Mouse (Mus musculus): Measurements from ENCODE around the gene Cox15.

Cox15 gene

DNA sequence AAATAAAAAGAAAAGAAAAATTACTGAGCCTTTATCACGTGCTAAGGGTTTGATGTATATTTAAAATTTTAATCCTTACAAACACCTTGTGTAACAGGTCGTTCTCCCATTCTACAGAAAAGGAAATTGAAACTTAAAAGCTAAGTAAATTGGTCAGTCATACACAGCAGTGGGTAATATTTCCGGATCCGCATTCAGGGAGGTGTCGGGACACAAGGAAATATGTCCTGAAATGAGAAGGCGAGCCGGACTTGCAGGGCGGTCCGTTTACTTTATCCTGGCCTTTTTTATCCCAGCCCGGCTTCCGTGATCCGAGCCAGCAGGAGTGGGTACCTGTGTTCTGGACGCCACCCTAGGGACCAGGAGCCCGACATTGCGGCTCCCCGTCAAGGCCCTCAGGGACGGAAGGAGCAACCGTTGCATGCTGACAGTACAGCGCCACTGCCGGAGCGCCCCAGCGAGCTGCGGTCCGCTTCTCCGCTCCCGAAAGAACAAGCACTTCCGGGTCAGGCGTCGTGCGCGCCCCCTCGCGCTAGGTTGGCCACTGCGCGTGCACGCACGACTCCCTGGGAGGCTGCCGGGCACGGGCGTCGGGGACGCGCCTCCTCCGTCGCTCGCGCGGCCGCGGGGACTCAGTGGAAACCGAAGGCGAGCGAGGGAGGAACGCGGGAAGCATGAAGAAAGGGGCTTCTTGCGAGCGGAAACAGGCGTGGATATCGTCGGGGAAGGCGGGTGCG, at the start of gene Cox15, which contains the start of gene Cutc:
Cox15 (minus strand) TSS at position 512 of the 737 bp plus-strand sequence.
Cutc (plus strand) TSS at position 508 of the 737 bp plus-strand sequence.
- in situ Hi-C loops (cut with MboI; ENCODE audit: low sequenced_read_pairs) = no loop called here

DNA sequence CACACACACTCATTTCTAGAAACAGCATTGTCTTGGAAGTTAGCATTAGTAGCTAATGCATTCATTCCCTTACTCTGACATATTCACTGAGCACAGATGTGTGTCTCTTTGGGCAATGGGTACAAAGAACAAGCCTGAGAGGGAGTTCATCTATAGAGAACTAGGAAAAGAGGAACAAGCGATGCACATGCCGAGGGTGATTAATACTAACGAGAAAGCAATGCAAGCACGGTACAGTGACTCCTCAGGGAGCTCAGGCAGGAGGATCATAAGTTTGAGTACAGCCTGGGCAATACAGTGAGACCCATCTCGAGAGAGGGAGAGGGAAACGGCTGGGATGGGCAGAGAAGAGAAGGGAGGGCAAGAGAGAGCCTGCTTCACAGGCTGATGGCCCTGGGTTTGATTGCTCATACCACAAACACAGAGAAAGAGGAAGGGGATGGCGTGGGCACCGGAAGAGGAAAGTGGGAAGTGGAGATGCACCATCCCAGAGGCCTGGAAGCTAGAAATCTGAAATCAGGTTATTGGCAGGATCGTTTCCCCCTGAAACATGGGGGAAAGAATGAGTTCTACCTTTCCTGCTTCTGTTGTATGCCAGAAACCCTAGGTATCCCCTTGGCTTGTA, 48.7 kb upstream of the Cox15 start:
- in situ Hi-C loops (cut with MboI; ENCODE audit: low sequenced_read_pairs) = no loop called here

DNA sequence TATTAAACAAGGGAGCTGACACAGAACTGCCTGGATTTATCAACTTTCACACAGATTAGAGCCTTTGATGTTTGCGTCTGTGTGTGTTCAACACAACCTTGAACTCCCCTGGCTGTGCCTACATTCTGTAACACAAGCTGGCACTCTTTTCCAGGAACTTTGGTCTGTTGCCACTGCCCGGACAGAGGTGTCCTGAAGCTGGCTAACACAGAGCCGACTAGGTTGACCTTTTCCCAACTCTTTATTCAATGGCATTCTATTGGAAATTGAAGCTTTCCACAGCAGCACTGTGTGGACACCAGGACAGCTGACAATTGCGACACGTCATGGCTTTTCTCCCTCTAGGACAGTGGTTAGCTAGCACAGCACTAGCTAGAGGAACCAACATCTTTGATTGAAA, 44.4 kb upstream of the Cox15 start:
- in situ Hi-C loops (cut with MboI; ENCODE audit: low sequenced_read_pairs) = no loop called here

DNA sequence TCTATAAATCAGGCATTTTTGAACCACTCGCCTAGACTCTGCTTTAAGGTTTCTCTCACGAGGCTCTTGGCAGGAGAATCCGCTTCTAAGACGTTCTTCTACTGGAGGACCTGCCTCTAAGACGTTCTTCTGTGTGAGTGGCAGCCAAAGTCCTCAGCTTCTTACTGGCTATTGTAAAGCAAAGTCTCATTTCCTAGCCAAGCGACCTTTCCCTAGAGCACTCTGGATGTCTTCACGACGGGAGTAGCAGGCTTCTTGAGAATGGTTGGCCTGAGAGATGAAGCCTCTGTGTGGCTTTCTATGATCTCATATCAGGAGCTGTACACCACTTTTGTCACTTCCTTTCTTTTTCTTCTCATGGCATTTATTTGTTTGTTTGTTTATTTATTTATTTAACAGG, 42.7 kb upstream of the Cox15 start:
- in situ Hi-C loops (cut with MboI; ENCODE audit: low sequenced_read_pairs) = no loop called here

DNA sequence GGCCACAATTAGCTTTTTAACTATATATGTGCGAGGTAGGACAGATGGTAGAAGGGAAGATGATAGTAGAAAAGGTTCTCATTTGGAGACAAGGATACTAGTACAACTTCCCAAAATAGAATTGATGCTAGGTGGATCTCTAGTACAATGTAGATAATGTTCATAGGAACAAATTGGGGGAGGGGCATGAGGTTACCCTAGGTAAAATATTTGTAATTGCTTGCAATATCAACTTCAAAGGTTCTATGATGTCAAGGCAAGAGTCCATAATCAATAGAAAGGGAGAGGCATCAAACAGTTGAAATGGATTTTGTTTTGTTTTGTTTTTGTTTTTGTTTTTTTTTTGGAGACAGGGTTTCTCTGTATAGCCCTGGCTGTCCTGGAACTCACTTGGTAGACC, 41.2 kb upstream of the Cox15 start:
- in situ Hi-C loops (cut with MboI; ENCODE audit: low sequenced_read_pairs) = no loop called here

DNA sequence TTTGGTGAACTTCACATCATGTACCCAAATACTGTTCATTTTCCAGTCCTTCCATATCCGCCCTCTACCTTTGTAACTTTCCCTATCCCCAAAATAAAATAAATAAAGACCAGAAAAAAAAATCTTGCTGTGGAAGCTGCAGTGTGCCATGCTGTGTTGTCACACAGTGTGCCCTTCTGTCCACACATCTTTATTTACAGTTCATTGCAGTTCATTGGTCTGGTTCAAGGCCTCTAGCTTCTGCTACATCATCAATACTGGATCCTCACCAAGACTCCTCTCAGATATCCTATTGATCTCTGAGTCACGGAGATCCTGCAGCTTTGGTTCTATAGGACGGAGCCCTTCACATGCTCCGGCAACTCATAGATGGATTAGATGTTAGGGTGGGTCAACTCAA, 39.7 kb upstream of the Cox15 start:
- in situ Hi-C loops (cut with MboI; ENCODE audit: low sequenced_read_pairs) = no loop called here

DNA sequence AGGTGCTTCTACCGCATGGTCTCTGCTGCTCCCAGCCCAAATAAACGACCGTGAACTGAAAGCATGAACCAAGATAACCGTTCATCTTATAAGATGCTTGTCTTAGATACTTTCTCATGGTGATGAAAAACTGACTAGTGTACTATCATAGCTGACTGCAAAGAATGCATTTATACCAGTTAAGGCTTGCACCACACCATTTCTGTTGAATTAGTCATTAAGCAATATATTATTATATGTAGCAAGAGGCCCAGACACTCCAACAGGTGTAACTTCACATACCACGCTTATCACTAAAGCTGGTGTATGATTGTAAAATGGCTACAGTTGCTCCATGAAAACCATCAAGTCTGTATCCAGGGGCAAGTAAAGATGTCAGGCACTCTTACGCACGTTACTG, 37.0 kb upstream of the Cox15 start:
- in situ Hi-C loops (cut with MboI; ENCODE audit: low sequenced_read_pairs) = no loop called here

DNA sequence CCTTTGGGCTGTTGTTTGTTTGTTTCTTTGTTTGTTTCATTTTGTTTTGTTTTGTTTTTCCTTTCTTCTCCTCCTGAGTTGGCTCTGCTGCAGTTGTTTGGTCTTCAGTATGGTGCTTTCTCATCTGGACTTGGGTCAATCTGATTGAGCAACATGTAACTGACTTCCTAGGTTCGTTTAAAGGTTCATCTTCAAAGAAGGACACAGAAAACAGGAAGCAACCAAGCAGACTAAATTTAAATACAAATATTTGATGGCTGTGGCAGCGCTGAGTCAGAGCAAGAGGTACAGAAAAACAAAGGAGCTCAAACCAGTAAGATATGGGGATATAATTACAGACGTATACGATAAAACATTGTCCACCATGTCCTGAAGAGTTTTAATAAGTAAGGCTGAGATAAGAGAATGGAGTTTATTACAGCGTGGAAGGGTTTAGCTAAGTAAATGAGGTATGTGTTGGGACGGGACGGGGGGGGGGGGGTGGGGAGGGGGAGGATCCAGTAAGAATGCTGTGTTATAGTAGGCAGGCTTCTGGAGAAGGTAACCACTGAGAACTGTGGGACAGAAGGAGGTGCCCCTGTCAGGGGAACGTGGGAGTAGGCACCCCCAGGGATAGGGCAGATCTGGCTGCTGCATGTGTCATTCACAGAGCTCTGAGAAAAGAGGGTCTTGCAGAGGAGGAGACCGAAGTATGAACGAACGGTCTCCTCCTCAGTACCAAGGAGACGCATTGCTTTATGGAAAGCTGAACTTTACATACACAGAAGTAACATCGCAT, 33.6 kb upstream of the Cox15 start:
- in situ Hi-C loops (cut with MboI; ENCODE audit: low sequenced_read_pairs) = no loop called here

DNA sequence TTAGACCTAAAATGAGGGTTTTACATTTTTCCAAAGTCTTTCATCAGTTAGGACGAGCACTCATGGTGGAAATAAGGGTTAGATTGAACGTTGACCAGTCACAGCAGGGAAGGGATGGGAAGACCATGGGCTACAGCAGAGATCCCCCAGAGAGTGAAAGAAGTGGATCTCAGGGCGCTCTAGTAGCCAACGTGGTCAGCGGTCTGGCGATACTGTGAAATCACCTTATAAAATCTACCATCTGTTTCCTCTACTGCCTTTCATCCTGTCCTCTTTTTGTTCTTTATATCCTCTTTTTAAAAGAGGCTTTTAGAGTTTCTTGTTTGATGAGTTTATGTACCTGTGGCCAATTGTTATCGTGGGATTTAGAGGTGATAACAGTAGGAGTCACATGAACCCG, 32.0 kb upstream of the Cox15 start:
- in situ Hi-C loops (cut with MboI; ENCODE audit: low sequenced_read_pairs) = no loop called here

DNA sequence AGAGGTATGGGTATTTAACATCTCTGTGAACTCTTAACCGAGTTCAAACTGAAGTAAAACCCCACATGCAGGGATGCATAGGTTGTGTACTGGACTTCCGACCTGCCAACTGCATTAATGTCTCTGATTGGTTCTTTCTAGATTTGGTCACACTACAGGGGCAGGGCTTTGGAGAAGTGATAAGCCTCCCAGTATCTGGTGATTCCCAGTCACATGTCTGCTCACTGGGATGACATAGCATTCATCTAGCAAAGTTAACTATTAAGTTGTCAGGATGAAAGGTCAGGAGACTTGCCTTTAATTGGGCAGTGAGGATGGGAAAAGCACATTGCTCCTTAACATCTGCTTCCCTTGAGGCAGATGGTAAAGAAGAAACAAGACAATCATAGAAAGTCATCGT, 29.2 kb upstream of the Cox15 start, which contains the start of gene Abcc2:
Abcc2 (plus strand) TSS at position 213 of the 400 bp plus-strand sequence.
- in situ Hi-C loops (cut with MboI; ENCODE audit: low sequenced_read_pairs) = no loop called here

DNA sequence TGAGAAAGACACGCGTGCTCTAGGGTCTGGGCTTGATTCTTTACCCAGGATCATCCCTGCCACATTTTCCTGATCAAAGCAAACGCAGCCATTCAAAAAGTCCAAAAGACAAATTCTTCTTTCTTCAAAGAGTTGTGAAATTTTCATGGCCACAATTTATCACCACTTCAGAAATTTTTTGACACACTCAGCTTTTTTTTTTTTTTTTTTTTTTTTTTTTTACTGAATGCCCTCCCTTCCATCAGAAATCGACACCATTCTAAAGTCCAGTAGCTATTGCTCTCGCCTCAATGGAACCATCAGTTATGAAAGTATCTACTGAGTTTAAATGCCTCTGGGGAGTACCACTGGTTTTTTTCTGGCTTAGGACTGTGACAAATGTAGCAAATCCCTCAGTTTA, 27.6 kb upstream of the Cox15 start:
- in situ Hi-C loops (cut with MboI; ENCODE audit: low sequenced_read_pairs) = no loop called here

DNA sequence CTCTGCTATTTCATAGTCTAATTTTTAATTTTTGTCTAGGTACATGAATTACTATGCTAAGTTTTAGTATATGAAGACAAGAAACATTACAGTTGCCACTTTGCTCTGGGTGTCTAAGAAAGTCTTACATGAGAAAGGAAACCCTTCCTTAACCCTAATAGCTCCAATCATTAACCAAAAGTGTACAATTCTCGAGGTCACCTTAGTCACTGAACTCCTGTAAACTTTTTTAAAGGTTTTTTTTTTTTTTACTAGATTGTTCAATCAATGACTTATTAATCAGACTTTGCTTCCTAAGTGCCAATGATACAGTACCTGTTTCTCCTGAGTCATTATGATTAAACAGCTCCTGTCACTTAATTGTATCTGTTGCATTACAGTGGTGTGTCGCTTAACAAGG, 24.5 kb upstream of the Cox15 start:
- in situ Hi-C loops (cut with MboI; ENCODE audit: low sequenced_read_pairs) = no loop called here

DNA sequence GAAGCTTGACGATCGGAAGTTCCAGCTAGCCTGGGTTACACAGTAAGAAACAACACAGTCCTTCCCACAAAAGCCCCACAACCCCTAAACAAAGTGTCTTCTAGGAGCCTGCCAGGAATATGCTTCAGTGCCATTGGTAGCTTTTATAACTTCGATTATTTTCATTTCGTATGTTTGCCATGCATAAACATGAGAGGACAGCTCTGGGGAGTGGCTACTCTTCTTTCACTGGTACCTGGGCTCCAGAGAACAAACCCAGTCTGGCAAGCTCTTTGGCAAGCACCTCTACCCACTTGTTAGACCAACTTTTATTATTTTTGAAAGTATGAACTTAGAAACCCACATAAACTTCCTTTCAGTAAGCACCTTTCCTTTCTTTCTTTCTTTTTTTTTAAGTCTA, 23.8 kb upstream of the Cox15 start:
- in situ Hi-C loops (cut with MboI; ENCODE audit: low sequenced_read_pairs) = no loop called here

DNA sequence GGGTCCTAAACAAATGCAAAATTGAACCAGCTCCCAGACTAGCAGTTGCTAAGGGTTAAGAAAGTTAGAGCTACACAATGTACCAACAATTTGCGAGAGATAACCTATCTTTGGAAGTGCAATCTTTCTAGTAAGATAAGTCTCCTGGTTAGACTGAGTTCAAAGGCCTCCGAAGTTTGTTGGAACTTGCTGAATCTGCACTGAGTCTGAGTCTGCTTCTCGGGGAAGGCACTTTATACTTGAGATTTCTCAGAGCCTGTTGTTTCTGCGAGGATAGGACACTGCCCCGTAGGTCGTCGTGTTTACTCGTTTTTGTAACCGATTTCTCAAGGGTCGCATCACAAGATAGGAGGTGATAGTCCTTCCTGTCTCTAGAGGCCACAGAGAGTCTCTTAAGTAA, 22.6 kb upstream of the Cox15 start:
- in situ Hi-C loops (cut with MboI; ENCODE audit: low sequenced_read_pairs) = no loop called here

DNA sequence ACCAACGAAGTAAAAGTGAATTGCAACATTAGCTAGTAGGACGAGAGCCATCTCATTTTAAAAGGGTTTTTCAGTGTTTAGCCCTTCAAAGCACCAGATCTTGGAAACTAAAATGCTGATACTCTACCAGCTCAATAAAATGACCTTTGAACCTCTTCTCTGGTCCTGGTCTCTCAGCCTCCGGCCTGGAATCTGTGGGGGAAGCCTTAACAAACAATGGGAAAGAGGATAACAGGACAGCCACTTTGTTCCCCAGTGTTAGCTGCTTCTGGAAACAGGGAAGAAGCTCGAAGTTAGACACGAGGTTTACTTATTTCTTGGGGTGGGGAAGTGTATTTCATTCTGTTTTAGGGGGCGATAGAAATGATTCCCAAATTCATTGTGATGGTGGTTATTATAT, 19.5 kb upstream of the Cox15 start:
- in situ Hi-C loops (cut with MboI; ENCODE audit: low sequenced_read_pairs) = no loop called here

DNA sequence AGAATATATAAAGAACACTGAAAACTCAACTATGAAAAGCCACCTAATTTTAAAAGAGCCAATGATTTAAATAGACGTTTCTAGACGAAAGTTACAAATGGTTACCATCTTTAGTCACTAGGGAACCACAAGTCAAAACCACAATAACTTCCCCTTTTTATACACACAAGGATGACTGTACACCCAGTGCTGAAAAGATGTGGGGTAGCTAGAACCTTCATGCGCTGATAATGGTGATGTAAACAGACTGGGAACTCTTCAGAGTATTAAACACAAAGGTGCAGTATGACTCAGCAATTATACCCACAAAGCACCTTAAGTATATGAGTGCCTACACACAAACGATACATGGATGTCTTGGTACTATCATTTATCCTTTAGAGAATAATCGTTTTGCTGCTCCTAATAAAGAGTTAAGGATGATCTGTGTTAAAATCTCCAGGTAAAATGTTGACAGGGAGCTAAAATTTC, 18.7 kb upstream of the Cox15 start:
- in situ Hi-C loops (cut with MboI; ENCODE audit: low sequenced_read_pairs) = no loop called here

DNA sequence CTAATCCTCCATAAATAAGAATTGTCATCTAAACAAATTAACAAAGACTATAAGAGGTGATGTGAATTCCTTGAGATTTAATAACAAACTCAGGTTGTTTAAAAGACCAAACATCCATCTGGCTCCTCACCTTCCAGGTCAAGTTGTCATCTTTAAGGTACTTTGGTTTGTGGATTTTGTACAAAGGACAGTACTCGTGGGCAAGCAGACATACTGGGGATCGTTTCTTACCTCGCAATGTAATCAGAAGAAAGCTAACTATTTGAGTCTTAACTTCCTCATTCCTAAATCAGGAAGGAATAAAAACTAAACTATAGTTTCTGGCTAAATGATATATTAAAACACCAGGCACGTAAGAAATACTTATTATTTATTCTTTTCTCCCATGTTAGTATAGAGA, 17.8 kb upstream of the Cox15 start:
- in situ Hi-C loops (cut with MboI; ENCODE audit: low sequenced_read_pairs) = no loop called here

DNA sequence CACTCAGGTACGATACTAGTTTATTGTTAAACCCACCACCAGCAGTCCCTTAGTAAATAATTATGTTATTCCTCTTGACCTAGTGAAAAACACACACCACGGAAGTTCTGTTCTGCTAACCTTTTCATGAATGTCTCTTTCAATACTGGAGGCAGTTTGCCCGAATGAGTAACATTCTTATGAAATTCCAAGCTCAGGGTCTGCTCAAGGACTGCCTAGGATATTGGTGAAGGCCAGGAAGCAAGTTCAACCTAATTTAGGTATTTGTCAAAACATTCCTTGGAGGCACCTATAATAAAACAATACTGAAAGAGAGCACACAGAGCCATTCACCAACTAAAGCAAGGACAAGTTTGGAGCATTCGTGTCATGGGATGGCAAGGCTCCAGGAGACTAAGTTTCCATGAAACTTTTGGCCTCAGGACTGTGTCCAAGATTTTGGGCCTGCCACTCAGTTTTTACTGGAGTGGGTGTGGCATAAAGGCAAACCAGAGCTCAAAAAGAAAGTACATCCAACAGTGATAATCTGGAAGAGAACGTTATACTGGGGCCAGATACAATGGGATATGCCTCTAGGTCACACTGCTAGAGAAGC, 16.7 kb upstream of the Cox15 start:
- in situ Hi-C loops (cut with MboI; ENCODE audit: low sequenced_read_pairs) = no loop called here

DNA sequence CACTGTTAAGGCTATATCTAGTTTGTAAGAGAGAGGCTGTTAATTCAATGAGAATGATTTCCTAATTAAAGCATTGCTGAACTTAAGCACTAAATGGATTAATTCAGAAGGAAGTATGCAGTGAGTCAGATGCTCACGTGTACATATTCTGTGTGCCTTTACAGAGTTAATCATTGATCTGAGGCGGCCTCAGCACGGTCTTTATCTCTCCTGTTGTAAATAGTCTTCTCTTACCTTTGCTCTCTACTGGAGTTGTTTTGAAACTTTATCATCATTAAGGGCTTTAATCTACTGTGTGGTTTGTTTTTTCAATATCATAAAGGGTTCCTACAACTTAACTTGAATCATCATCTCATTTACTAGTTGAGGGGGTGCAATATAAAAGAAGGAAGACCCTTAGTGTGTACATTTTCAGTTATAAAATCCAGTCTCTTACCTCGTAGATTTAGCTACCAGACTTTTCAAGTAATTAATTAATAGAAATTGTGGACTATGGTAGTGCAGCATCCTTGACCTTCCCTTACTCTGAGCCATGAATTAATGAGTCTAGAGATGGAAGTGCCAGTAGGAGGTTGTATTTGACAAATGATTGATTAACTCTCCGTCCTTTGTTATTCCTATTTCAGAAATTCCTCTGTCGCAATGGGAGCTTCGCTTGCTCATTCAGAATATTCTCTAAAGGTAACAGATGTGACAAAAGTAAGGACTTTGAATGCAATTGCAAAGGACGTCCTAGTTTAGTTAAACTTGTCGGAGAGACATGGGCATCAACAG, 14.9 kb upstream of the Cox15 start:
- in situ Hi-C loops (cut with MboI; ENCODE audit: low sequenced_read_pairs) = no loop called here

DNA sequence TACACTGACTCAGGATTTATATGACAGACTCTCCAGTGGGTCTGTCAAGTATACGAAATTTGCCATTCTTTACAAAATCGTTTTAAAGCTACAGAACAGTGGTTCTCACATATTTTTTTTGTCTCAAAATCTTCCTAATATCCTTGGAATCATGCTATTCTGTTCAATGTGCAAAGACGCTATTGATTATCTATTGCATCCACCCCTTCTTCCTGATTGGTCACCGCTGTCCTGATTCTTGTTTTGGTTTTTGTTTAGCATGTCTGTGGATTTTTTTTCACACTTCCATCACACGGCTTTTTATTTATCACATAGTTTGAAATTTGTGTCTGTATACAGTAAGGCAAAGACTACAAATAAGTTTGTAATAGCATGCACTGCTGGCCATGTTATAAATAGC, 13.7 kb upstream of the Cox15 start:
- in situ Hi-C loops (cut with MboI; ENCODE audit: low sequenced_read_pairs) = no loop called here

DNA sequence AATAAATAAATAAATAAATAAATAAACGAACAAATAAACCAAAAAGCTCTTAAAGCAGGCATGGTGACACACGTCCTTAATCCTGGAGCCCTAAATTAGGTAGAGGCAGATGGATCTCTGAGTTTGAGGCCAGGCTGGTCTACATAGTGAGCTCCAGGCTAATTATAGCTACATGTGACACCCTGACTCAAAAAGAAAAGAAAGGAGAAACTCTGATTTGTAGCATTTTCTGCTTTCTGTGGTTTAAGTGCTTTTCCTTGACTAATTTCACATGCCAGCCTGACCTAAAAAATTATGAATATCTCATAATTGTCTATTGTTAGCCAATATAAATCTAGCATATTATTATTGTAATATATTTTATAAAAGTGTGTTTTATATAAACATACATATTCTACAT, 9.6 kb upstream of the Cox15 start:
- in situ Hi-C loops (cut with MboI; ENCODE audit: low sequenced_read_pairs) = no loop called here
